Mouse (Mus musculus) erythroblast, embryonic 14.5 days (primary cell): ENCODE measurements around the gene Tmsb10. TPM values are rescaled to one million over a fixed set of nuclear protein-coding genes. Genes with fewer than 3 reads are reported as not detected.

Experiments used
- H3K27me3 ChIP-seq: 2 replicates; pipeline ENCODE4 v1.6.1; 2012; ENCODE audit warnings: inconsistent platforms; ENCODE audit not compliant: control insufficient read depth
- H3K36me3 ChIP-seq: 2 replicates; pipeline ENCODE4 v1.6.1; 2012; ENCODE audit warnings: mild to moderate bottlenecking, inconsistent platforms; ENCODE audit not compliant: control insufficient read depth
- H3K4me1 ChIP-seq: 2 replicates; pipeline ENCODE4 v1.6.1; 2012; ENCODE audit warnings: inconsistent platforms; ENCODE audit not compliant: control insufficient read depth
- H3K4me3 ChIP-seq: replicated peaks from 2 replicates; pipeline ENCODE3; 2012; ENCODE audit warnings: moderate library complexity, mild to moderate bottlenecking, inconsistent platforms
- H3K9me3 ChIP-seq: 2 replicates; pipeline ENCODE4 v1.6.1; 2012; ENCODE audit warnings: low read length, inconsistent platforms, mixed read lengths; ENCODE audit not compliant: control insufficient read depth
- GATA1 ChIP-seq: IDR thresholded peaks from 2 replicates; pipeline ENCODE4 v1.6.1; 2012; ENCODE audit warnings: low read length, inconsistent platforms, mixed read lengths
- TAL1 ChIP-seq: IDR thresholded peaks from 3 replicates; pipeline ENCODE4 v1.6.1; 2012; ENCODE audit warnings: low read length, inconsistent platforms, mixed read lengths
- polyA plus RNA-seq: library from polyadenylated mRNA; stranded (reverse); fragments of >175 nt; gene quantifications from 2 replicates; pipeline ENCODE4 v1.2.3, GENCODE M21; 2012

The Tmsb10 gene
- polyA plus RNA-seq, 1 experiment, result 4.4 TPM

- no peaks in the 10 kb centered on the region for H3K36me3 ChIP-seq
- H3K4me3 ChIP-seq, result peak overlapping the region; percentile 69
- no peaks in the 10 kb centered on the region for H3K9me3 ChIP-seq
- H3K4me1 ChIP-seq, result peaks cover 23% of the 10 kb centered on the region
- peaks cover 45% of the 10 kb centered on the region for H3K27me3 ChIP-seq
- TF ChIP-seq TAL1 (no peak), GATA1 (no peak)
Observed at GRCm38 (mm10) chr6:72957676-72958641, 589 bp downstream of the Tmsb10 start.

DNA sequence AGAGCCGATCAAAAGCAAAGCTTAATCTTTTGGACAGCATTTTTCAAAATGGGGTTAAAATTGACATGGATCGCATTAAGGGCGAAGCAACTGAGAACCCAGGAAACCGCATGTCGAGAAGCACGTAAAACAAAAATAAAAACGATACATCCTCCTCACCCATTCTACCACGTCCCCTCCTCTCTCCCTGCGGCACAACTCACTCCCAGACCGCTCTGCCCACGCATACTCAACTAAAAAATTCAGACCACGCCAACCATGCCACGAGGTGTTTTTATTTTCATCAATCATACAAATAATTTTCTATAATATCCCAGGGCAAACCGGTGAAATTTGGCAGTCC is 1.5 kb downstream of the Tmsb10 start:
- Histone ChIP-seq H3K27me3 (peaks cover 45% of the 10 kb centered on the region), H3K4me3 (peak overlapping the region; percentile 23), H3K4me1 (peaks cover 23% of the 10 kb centered on the region), H3K9me3 (no peaks in the 10 kb centered on the region), H3K36me3 (no peaks in the 10 kb centered on the region)
- TF ChIP-seq TAL1, result no peak
- TF ChIP-seq GATA1, result no peak

- H3K27me3 ChIP-seq, result peaks cover 45% of the 10 kb centered on the region
- H3K4me3 ChIP-seq, result peak overlapping the region; percentile 23
- no peaks in the 10 kb centered on the region for H3K9me3 ChIP-seq
- H3K4me1 ChIP-seq, result peaks cover 23% of the 10 kb centered on the region
- no peaks in the 10 kb centered on the region for H3K36me3 ChIP-seq
- TF ChIP-seq TAL1 (no peak), GATA1 (no peak)
Observed at GRCm38 (mm10) chr6:72956199-72957092, 2.1 kb downstream of the Tmsb10 start.

- no peaks in the 10 kb centered on the region for H3K9me3 ChIP-seq
- H3K27me3 ChIP-seq, result peaks cover 45% of the 10 kb centered on the region
- H3K36me3 ChIP-seq, result no peaks in the 10 kb centered on the region
- no peak for TF ChIP-seq TAL1
- no peak for TF ChIP-seq GATA1
- peaks cover 23% of the 10 kb centered on the region for H3K4me1 ChIP-seq
- no peak overlapping the region for H3K4me3 ChIP-seq
Observed at GRCm38 (mm10) chr6:72955517-72956198, 2.9 kb downstream of the Tmsb10 start.

DNA sequence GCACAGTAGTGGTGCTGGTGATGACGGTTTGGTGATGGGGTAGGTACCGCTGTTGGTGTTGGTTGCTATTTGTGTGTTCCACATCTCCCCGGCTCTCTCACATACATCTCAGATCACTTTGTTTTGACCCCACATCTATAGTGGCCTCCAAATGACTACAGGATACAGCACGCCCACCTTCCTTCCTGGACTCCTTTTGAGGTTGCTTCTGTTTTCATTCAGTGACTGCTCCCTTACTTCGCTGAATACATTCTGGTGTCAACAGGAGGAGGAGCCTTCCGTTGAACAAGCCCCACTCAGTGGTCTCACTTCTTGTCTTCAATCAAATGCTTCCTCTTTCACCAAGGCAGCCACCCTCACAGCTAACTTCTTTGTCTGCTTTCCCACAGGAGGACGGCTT is 3.8 kb downstream of the Tmsb10 start:
- H3K4me1 ChIP-seq, result peaks cover 23% of the 10 kb centered on the region
- TF ChIP-seq GATA1, result no peak
- TF ChIP-seq TAL1, result no peak
- no peak overlapping the region for H3K4me3 ChIP-seq
- peaks cover 45% of the 10 kb centered on the region for H3K27me3 ChIP-seq
- no peaks in the 10 kb centered on the region for H3K36me3 ChIP-seq
- no peaks in the 10 kb centered on the region for H3K9me3 ChIP-seq

GRCm38 (mm10) chr6:72952967-72953366 is 5.6 kb downstream of the Tmsb10 start:
- no peaks in the 10 kb centered on the region for H3K36me3 ChIP-seq
- H3K4me3 ChIP-seq, result no peak overlapping the region
- H3K9me3 ChIP-seq, result no peaks in the 10 kb centered on the region
- TF ChIP-seq TAL1 (no peak), GATA1 (no peak)
- H3K27me3 ChIP-seq, result peaks cover 33% of the 10 kb centered on the region
- peaks cover 15% of the 10 kb centered on the region for H3K4me1 ChIP-seq

DNA sequence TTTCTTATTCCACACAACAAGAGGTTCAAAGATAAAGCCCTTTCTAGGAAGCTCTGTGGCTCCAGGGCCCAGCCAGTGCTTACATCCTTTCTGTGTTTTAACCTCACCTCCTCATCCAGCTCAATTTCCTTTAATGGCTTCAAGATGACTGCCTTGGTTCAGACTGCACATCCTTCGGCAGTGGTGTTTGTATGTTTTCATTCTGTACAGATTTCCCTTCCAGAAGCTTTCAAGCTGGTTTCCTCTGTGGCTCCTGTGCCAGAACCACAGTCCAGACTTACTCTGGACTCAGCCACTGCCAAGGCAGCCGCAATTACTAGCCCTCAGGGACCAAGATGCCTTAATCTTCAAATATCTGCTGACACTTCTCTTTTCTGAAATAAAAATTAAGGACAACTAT is 6.3 kb downstream of the Tmsb10 start:
- Histone ChIP-seq H3K36me3 (no peaks in the 10 kb centered on the region), H3K9me3 (peaks cover 2% of the 10 kb centered on the region; the same call in 1 of the 2 replicates), H3K4me1 (peaks cover 9% of the 10 kb centered on the region), H3K4me3 (no peak overlapping the region), H3K27me3 (peaks cover 25% of the 10 kb centered on the region)
- TF ChIP-seq TAL1, result no peak
- no peak for TF ChIP-seq GATA1

- Histone ChIP-seq H3K4me1 (no peaks in the 10 kb centered on the region), H3K9me3 (peaks cover 10% of the 10 kb centered on the region), H3K36me3 (no peaks in the 10 kb centered on the region), H3K4me3 (no peak overlapping the region), H3K27me3 (no peaks in the 10 kb centered on the region)
- TF ChIP-seq TAL1, result no peak
- TF ChIP-seq GATA1, result no peak
Observed at GRCm38 (mm10) chr6:72949161-72949756, 9.3 kb downstream of the Tmsb10 start.
